ENCODE assay signal across 19 mouse cellular contexts in the genomic region with DNA sequence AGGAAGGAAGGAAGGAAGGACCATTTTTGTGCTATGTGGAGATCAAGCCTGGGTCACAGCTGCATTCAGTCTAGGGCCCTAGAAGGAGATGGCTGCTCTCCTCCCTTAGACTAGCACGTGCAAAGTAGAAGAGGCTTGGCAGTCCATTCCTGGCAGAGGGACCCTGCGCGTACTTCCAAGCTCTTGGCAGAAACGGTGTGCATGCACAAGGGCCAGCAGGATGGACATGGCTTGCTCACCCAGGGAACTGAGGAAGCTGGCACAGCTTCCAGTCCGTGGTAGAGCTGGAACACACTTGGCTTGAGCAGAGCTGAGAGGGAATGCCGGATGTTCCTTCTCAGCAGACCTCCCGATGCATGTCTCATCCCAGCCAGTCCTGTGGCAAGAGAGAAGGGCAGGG. TPM values are rescaled to one million over a fixed set of nuclear protein-coding genes. Genes with fewer than 3 reads are reported as not detected.
DNase-seq lines count a peak whose midpoint lies in the region; ATAC-seq and TF ChIP-seq lines count a peak whose summit lies in the region.
"Had no signal": no experiment of that assay in that cellular context is flagged by ENCODE, and none has a peak within 500 bp of the region (broad histone marks: within the 10 kb centered on the region; RNA-seq: fewer than 3 reads in every experiment).

No protein-coding gene starts in this region.

- no peaks in the 10 kb centered on the region for H3K36me3 ChIP-seq in hindbrain, embryonic 16.5 days (ENCODE audit: control insufficient read depth, insufficient read depth, low read length)
- no peaks in the 10 kb centered on the region for H3K36me3 ChIP-seq in hindbrain, embryonic 11.5 days (ENCODE audit: control insufficient read depth, insufficient read depth, low read length)
- H3K36me3 ChIP-seq: embryonic facial prominence, embryonic 15.5 days; forebrain, embryonic 12.5 days; neural tube, embryonic 12.5 days had no signal

- no peak for TF ChIP-seq POLR2A in cerebellum, adult 2 months (IDR thresholded peaks at IDR 0.05; ENCODE audit: borderline replicate concordance, insufficient read depth, low read length)

- H3K27ac ChIP-seq in cerebellum, adult 2 months (ENCODE audit: insufficient read depth, low read length) = no peak overlapping the region
- no peak overlapping the region for H3K27ac ChIP-seq in hindbrain, embryonic 16.5 days (ENCODE audit: low read depth, low read length)
- no peak overlapping the region for H3K27ac ChIP-seq in hindbrain, embryonic 11.5 days (ENCODE audit: low read depth, low read length)
- H3K27ac ChIP-seq: embryonic facial prominence, embryonic 15.5 days; forebrain, embryonic 12.5 days; neural tube, embryonic 12.5 days had no signal

- intact Hi-C loops in gastrocnemius, postnatal 14 days (cut with DNase I; ENCODE audit: low total_unique reads) = no loop called here

- peak; percentile 26 to 61 for DNase-seq in cerebellum, adult 2 months
- no peak for DNase-seq in cerebellum, adult 8-10 months
- DNase-seq in gastrocnemius, postnatal 14 days = peak; percentile 23
- no peak for DNase-seq in gastrocnemius, postnatal 4 days (ENCODE audit: low spot score in 2 of 2)
- no peak for DNase-seq in hindbrain, embryonic 11.5 days (ENCODE audit: low spot score)
- DNase-seq in right cerebral cortex, postnatal 10 days (ENCODE audit: low spot score in 2 of 2) = peak; percentile 77 to 80
- no peak for DNase-seq in right cerebral cortex, postnatal 14 days
- DNase-seq: adrenal gland, postnatal 14 days; kidney, adult 18-20 months; kidney, postnatal 14 days; layer of hippocampus, adult 9-11 months; liver; lung, embryonic 14.5 days had no signal

- no peak overlapping the region for H3K4me3 ChIP-seq in cerebellum, adult 2 months (replicated peaks; ENCODE audit: insufficient read depth, low read depth, low read length)
- H3K4me3 ChIP-seq in hindbrain, embryonic 16.5 days (ENCODE audit: low read length) = no peak overlapping the region
- H3K4me3 ChIP-seq in hindbrain, embryonic 11.5 days (ENCODE audit: low read depth, low read length) = no peak overlapping the region
- H3K4me3 ChIP-seq: embryonic facial prominence, embryonic 15.5 days; forebrain, embryonic 12.5 days; neural tube, embryonic 12.5 days had no signal

- ATAC-seq in hindbrain, embryonic 16.5 days = peak; percentile 60
- ATAC-seq in hindbrain, embryonic 11.5 days (ENCODE audit: low FRiP score) = no peak

- no peak overlapping the region for H3K9ac ChIP-seq in hindbrain, embryonic 16.5 days (ENCODE audit: low read depth, low read length)
- no peak overlapping the region for H3K9ac ChIP-seq in hindbrain, embryonic 11.5 days (ENCODE audit: low read depth, low read length)
- H3K9ac ChIP-seq: embryonic facial prominence, embryonic 15.5 days; forebrain, embryonic 12.5 days; lung, embryonic 14.5 days; neural tube, embryonic 12.5 days had no signal

- peaks cover 12% of the 10 kb centered on the region for H3K4me1 ChIP-seq in cerebellum, adult 2 months (ENCODE audit: control insufficient read depth, insufficient read depth, low read length)
- peaks cover 9% of the 10 kb centered on the region for H3K4me1 ChIP-seq in hindbrain, embryonic 16.5 days (ENCODE audit: control insufficient read depth, insufficient read depth, low read depth, low read length)
- 0 out of 2 replicates have a peak, but pooled peaks cover 2% of the 10 kb centered on the region for H3K4me1 ChIP-seq in hindbrain, embryonic 11.5 days (replicated peaks; ENCODE audit: control insufficient read depth, insufficient read depth, low read length)

- H3K4me2 ChIP-seq in hindbrain, embryonic 16.5 days (ENCODE audit: low read length) = no peak overlapping the region
- no peak overlapping the region for H3K4me2 ChIP-seq in hindbrain, embryonic 11.5 days (replicated peaks; ENCODE audit: low read depth, low read length)
- H3K4me2 ChIP-seq: embryonic facial prominence, embryonic 15.5 days; forebrain, embryonic 12.5 days; lung, embryonic 14.5 days; neural tube, embryonic 12.5 days had no signal

- no peaks in the 10 kb centered on the region for H3K9me3 ChIP-seq in hindbrain, embryonic 16.5 days (ENCODE audit: control insufficient read depth, low read length)
- H3K9me3 ChIP-seq in hindbrain, embryonic 11.5 days (ENCODE audit: control insufficient read depth, low read length) = no peaks in the 10 kb centered on the region
- H3K9me3 ChIP-seq: embryonic facial prominence, embryonic 15.5 days; forebrain, embryonic 12.5 days; neural tube, embryonic 12.5 days had no signal

- WGBS in cerebellum, adult 2 months = 11% methylated on average over 7 of the region's 7 CpGs
- WGBS in hindbrain, embryonic 16.5 days = 69% methylated on average over 7 of the region's 7 CpGs
- 90% methylated on average over 7 of the region's 7 CpGs for WGBS in hindbrain, embryonic 11.5 days

- peaks cover 3% of the 10 kb centered on the region; the same call in 1 of the 2 replicates for H3K27me3 ChIP-seq in cerebellum, adult 2 months (ENCODE audit: control insufficient read depth, insufficient read depth, low read length)
- no peaks in the 10 kb centered on the region for H3K27me3 ChIP-seq in hindbrain, embryonic 16.5 days (replicated peaks; ENCODE audit: control insufficient read depth, insufficient read depth, low read length)
- H3K27me3 ChIP-seq in hindbrain, embryonic 11.5 days (ENCODE audit: control insufficient read depth, insufficient read depth, low read length) = no peaks in the 10 kb centered on the region
- H3K27me3 ChIP-seq: embryonic facial prominence, embryonic 15.5 days; forebrain, embryonic 12.5 days; neural tube, embryonic 12.5 days had no signal

- no peak for TF ChIP-seq CTCF in cerebellum, adult 2 months (IDR thresholded peaks at IDR 0.05; ENCODE audit: borderline replicate concordance, insufficient read depth, low read depth, low read length)

RNA-seq across cellular contexts. Expression of gene Cdh5, which starts 36.2 kb away (rescaled TPM):
- 9.9 and 10.3 TPM in 2 replicates for polyA plus RNA-seq in cerebellum, adult 2 months (2012; rRNA removed)
- 100 to 1,000 TPM; 134 to 136 TPM for total RNA-seq in gastrocnemius, postnatal 14 days (2021)
- total RNA-seq in gastrocnemius, postnatal 4 days (2021) = 100 to 1,000 TPM; 163 to 174 TPM
- polyA plus RNA-seq in hindbrain, embryonic 16.5 days (2015; fragmentation: Nextera tagmentation; extraction: Ambion mirVana) = 11.2 and 15.0 TPM in 2 replicates
- polyA plus RNA-seq in hindbrain, embryonic 11.5 days (2014; fragmentation: Nextera tagmentation; extraction: Ambion mirVana) = 15.5 and 15.9 TPM in 2 replicates
- total RNA-seq: hematopoietic stem cell, adult 5-6 weeks; megakaryocyte progenitor cell, adult 5-6 weeks had no signal

Comparison
In these comparisons a context has a peak if more than half of its experiments do, and no peak if none do; other contexts are left out.
1. DNase-seq: peak in cerebellum, adult 2 months (2 of 2), gastrocnemius, postnatal 14 days (single experiment) and right cerebral cortex, postnatal 10 days (2 of 2); none in cerebellum, adult 8-10 months (single experiment), gastrocnemius, postnatal 4 days (0 of 2), hindbrain, embryonic 11.5 days (single experiment) and right cerebral cortex, postnatal 14 days (single experiment).